Mouse (Mus musculus): Measurements from ENCODE around the gene Hist2h4. TPM values are rescaled to one million over a fixed set of nuclear protein-coding genes. Genes with fewer than 3 reads are reported as not detected.
"Not testable (repeated sequence)": the region's sequence is repeated elsewhere in the genome, so short reads cannot be mapped to it uniquely, and the experiment has no call there.

Hist2h4 gene
- polyA plus RNA-seq (2016; fragmentation: Nextera tagmentation; extraction: Ambion mirVana), result 13.3 and 18.2 TPM in 2 replicates

DNA sequence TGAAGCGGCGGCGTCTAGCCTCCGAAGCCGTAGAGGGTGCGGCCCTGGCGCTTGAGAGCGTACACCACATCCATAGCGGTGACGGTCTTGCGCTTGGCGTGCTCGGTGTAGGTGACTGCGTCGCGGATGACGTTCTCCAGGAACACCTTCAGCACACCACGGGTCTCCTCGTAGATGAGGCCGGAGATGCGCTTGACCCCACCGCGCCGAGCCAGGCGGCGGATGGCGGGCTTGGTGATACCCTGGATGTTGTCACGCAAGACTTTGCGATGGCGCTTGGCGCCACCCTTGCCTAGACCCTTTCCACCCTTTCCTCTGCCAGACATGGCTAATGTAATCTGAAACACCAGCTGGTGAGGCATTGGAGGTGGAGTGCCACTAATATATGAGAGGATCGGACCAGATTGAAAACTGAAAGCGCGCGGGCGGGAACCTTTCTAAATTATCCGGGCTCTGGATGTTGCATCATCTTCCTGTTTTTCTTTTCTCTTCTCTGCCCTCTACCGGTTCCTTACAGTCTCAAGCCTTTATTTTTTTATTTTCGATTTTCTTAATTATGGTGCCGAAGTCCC lies at the start of gene Hist2h4:
TSS of gene Hist2h4 (minus strand) at position 333 of the 572 bp plus-strand sequence.
- peak; percentile 89 for ATAC-seq (ENCODE audit: low FRiP score, low read depth)
- Histone ChIP-seq H3K4me3 (peak within 1 kb of the TSS; percentile 57), H3K9me3 (no peaks in the 10 kb centered on the region), H3K27ac (replicated peaks) (peak within 1 kb of the TSS; percentile 98), H3K27me3 (no peaks in the 10 kb centered on the region), H3K4me1 (peaks cover 32% of the 10 kb centered on the region), H3K9ac (replicated peaks) (peak within 1 kb of the TSS; percentile 87), H3K36me3 (no peaks in the 10 kb centered on the region), H3K4me2 (replicated peaks) (peak within 1 kb of the TSS; percentile 85)
- WGBS, result under 1% methylated on average over 40 of the region's 40 CpGs

DNA sequence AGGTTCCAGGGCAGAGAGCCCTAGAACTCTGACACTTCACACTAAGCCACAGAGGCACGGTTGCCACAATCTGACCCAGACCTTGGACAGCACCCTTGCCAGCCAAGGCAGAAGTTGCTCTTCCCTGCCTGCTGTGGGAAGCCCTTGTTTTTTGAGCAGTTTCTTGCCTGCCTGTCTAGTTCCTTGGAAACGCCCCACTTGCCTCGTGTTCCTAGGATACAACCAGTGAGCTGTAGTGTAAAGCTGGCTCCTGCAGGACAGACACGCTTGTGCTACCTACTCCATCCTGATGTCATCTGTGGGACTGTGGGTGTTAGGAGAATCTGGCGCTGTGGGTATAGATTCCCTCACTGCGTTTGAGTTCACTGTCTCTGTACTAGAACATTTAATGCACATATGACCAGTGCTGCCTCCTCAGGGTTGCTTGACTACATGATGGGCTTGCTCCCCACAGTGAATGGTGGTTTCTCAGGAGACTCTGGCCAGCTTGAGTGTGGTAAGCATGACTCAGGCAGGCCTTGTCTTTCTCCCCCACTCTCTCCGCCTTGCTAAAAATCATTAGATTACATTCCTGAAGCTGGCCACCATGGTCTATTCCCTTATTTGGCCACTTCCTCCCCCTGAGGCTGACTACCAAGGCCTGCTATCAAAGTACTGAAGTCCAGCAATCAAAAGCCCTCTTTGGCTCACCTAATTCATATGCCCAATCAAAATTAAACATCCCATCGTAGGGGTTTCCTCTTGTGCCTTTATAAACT lies 49.4 kb upstream of the Hist2h4 start:
- no peak for ATAC-seq (ENCODE audit: low FRiP score, low read depth)
- Histone ChIP-seq H3K36me3 (no peaks in the 10 kb centered on the region), H3K27ac (replicated peaks) (no peak overlapping the region), H3K4me3 (no peak overlapping the region), H3K4me1 (no peaks in the 10 kb centered on the region), H3K27me3 (no peaks in the 10 kb centered on the region), H3K9ac (replicated peaks) (no peak overlapping the region), H3K4me2 (replicated peaks) (no peak overlapping the region), H3K9me3 (no peaks in the 10 kb centered on the region)
- 69% methylated on average over 8 of the region's 8 CpGs for WGBS

- no peaks in the 10 kb centered on the region for H3K27me3 ChIP-seq
- H3K4me1 ChIP-seq, result no peaks in the 10 kb centered on the region
- H3K9ac ChIP-seq (replicated peaks), result no peak overlapping the region
- H3K27ac ChIP-seq (replicated peaks), result no peak overlapping the region
- WGBS, result 73% methylated on average over 3 of the region's 3 CpGs
- no peaks in the 10 kb centered on the region for H3K36me3 ChIP-seq
- H3K9me3 ChIP-seq, result no peaks in the 10 kb centered on the region
- no peak for ATAC-seq (ENCODE audit: low FRiP score, low read depth)
- H3K4me2 ChIP-seq (replicated peaks), result no peak overlapping the region
- H3K4me3 ChIP-seq, result no peak overlapping the region
These were observed 46.3 kb upstream of the Hist2h4 start for GRCm38 (mm10) chr3:96309441-96309840.

DNA sequence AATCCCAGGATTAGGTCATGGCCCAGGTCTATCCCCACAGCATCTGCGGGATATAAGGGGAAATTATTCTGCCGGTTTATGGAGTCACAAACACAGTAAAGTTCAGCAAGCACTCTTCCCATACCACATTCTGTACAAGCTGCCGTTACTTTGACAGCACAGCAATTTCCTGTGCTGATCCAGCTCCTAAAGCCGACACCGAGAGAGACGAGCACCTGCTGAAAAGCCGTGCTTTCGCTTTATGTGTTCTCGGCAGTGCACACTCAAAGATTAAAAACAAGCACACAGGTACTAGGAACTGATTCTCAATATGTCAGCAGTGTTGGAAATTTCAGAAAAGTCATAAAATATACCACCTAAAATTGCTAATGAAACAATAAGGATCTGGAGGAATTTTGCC lies 43.4 kb upstream of the Hist2h4 start:
- Histone ChIP-seq H3K9ac (replicated peaks) (no peak overlapping the region), H3K4me1 (no peaks in the 10 kb centered on the region), H3K9me3 (no peaks in the 10 kb centered on the region), H3K36me3 (no peaks in the 10 kb centered on the region), H3K27me3 (peaks cover 10% of the 10 kb centered on the region; the same call in 1 of the 2 replicates), H3K4me2 (replicated peaks) (no peak overlapping the region), H3K27ac (replicated peaks) (no peak overlapping the region), H3K4me3 (no peak overlapping the region)
- ATAC-seq (ENCODE audit: low FRiP score, low read depth), result no peak
- WGBS, result 90% methylated on average over 9 of the region's 9 CpGs

DNA sequence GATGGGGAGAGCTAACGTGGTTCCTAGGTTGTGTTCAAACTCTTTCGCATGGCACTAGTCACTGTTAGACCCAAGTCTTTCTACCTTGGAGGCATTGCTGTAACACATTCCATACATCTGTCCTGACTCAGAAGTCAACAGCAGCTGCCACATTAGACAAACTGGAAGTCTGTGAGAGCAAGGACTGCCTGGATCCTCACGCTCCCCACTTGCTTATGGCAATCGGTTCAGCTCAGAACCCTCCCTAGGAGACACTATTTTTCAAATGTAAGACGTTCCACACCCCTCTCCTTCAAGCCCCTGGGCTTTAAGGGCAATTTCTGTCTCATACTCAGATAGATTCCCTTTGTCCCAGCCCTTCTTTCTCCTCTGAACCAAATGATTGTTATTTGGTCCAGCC lies 39.0 kb upstream of the Hist2h4 start:
- no peak overlapping the region for H3K9ac ChIP-seq (replicated peaks)
- no peak overlapping the region for H3K4me3 ChIP-seq
- no peaks in the 10 kb centered on the region for H3K36me3 ChIP-seq
- H3K4me1 ChIP-seq, result no peaks in the 10 kb centered on the region
- no peak for ATAC-seq (ENCODE audit: low FRiP score, low read depth)
- no peak overlapping the region for H3K4me2 ChIP-seq (replicated peaks)
- H3K27ac ChIP-seq (replicated peaks), result no peak overlapping the region
- WGBS, result 87% methylated on average over 5 of the region's 5 CpGs
- no peaks in the 10 kb centered on the region for H3K9me3 ChIP-seq
- H3K27me3 ChIP-seq, result peaks cover 16% of the 10 kb centered on the region

- 82% methylated on average over 26 of the region's 26 CpGs for WGBS
- Histone ChIP-seq H3K27ac (replicated peaks) (no peak overlapping the region), H3K27me3 (peaks cover 16% of the 10 kb centered on the region), H3K4me1 (no peaks in the 10 kb centered on the region), H3K9me3 (no peaks in the 10 kb centered on the region), H3K4me2 (replicated peaks) (no peak overlapping the region), H3K36me3 (no peaks in the 10 kb centered on the region), H3K4me3 (no peak overlapping the region), H3K9ac (replicated peaks) (no peak overlapping the region)
- ATAC-seq (ENCODE audit: low FRiP score, low read depth), result no peak
These were observed 37.8 kb upstream of the Hist2h4 start for GRCm38 (mm10) chr3:96300706-96301529.

- no peaks in the 10 kb centered on the region for H3K9me3 ChIP-seq
- no peak overlapping the region for H3K9ac ChIP-seq (replicated peaks)
- no peaks in the 10 kb centered on the region for H3K36me3 ChIP-seq
- no peaks in the 10 kb centered on the region for H3K4me1 ChIP-seq
- peaks cover 16% of the 10 kb centered on the region for H3K27me3 ChIP-seq
- no peak for ATAC-seq (ENCODE audit: low FRiP score, low read depth)
- no peak overlapping the region for H3K4me3 ChIP-seq
- WGBS, result 92% methylated on average over 2 of the region's 2 CpGs
- no peak overlapping the region for H3K27ac ChIP-seq (replicated peaks)
- H3K4me2 ChIP-seq (replicated peaks), result no peak overlapping the region
These were observed 36.5 kb upstream of the Hist2h4 start for GRCm38 (mm10) chr3:96299562-96299961.

DNA sequence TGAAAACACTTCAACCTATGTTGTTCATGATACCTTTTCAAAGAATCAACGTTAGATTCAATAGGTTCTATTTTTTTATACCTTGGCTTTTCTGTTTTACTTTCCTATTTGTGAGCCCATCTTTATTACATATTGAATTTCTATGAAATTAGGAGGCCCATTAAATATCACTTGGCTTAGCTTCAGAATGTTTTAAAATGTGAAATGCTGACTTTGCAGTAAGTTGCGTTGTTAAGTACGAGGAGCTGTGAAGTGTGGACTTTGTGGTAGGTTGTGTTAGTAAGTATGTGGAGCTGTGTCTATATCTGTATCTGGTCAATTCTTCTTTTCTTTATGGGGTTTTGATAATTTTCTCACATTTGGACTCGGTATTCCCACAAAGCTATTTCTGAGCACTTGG lies 35.2 kb upstream of the Hist2h4 start:
- Histone ChIP-seq H3K27me3 (peaks cover 16% of the 10 kb centered on the region), H3K27ac (replicated peaks) (no peak overlapping the region), H3K4me2 (replicated peaks) (no peak overlapping the region), H3K4me3 (no peak overlapping the region), H3K36me3 (no peaks in the 10 kb centered on the region), H3K4me1 (no peaks in the 10 kb centered on the region), H3K9ac (replicated peaks) (no peak overlapping the region), H3K9me3 (no peaks in the 10 kb centered on the region)
- ATAC-seq (ENCODE audit: low FRiP score, low read depth), result no peak
- 94% methylated on average over 4 of the region's 4 CpGs for WGBS

GRCm38 (mm10) chr3:96293787-96294186 lies 30.7 kb upstream of the Hist2h4 start, which contains the start of gene Fcgr1:
Gene Fcgr1, minus strand, starts transcription at chr3:96293969.
- 85% methylated on average over 4 of the region's 4 CpGs for WGBS

DNA sequence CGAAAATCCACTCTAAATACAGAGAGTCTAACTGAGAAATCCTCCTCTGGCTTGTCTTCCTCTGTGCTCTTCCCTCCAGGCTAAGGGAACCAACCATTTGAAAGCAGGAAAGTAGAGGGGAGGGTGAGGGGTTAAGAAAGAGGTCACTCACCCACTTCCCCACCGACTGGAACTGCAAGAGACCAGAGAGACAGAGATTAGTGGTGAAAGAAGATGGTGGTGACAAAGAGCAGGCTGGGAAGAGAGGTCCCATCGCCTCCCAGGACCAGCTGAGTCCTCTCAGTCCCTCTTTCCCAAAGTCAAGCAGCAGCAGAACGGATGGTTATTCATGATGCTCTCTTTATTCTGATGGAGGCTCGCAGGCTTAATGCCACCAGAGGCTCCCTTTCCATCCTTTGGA lies 30.3 kb upstream of the Hist2h4 start:
- Histone ChIP-seq H3K4me1 (no peaks in the 10 kb centered on the region), H3K27me3 (no peaks in the 10 kb centered on the region), H3K9ac (replicated peaks) (no peak overlapping the region), H3K4me3 (no peak overlapping the region), H3K4me2 (replicated peaks) (no peak overlapping the region), H3K27ac (replicated peaks) (no peak overlapping the region), H3K9me3 (no peaks in the 10 kb centered on the region), H3K36me3 (no peaks in the 10 kb centered on the region)
- WGBS, result 42% methylated on average over 5 of the region's 5 CpGs
- ATAC-seq (ENCODE audit: low FRiP score, low read depth), result no peak

More at GRCm38 (mm10) chr3:96293787-96294186, 30.7 kb upstream of the Hist2h4 start, which contains the start of gene Fcgr1:
- no peak within 1 kb of the TSS for H3K27ac ChIP-seq (replicated peaks)
- H3K36me3 ChIP-seq, result no peaks in the 10 kb centered on the region
- H3K9ac ChIP-seq (replicated peaks), result no peak within 1 kb of the TSS
- H3K4me2 ChIP-seq (replicated peaks), result no peak within 1 kb of the TSS
- H3K4me3 ChIP-seq, result no peak within 1 kb of the TSS
- H3K27me3 ChIP-seq, result no peaks in the 10 kb centered on the region
- no peak for ATAC-seq (ENCODE audit: low FRiP score, low read depth)
- H3K9me3 ChIP-seq, result no peaks in the 10 kb centered on the region
- no peaks in the 10 kb centered on the region for H3K4me1 ChIP-seq

- no peaks in the 10 kb centered on the region for H3K4me1 ChIP-seq
- no peaks in the 10 kb centered on the region for H3K36me3 ChIP-seq
- no peak overlapping the region for H3K9ac ChIP-seq (replicated peaks)
- no peak overlapping the region for H3K4me3 ChIP-seq
- H3K9me3 ChIP-seq, result no peaks in the 10 kb centered on the region
- WGBS, result 77% methylated on average over 6 of the region's 6 CpGs
- no peak overlapping the region for H3K27ac ChIP-seq (replicated peaks)
- ATAC-seq (ENCODE audit: low FRiP score, low read depth), result no peak
- no peak overlapping the region for H3K4me2 ChIP-seq (replicated peaks)
- no peaks in the 10 kb centered on the region for H3K27me3 ChIP-seq
These were observed 29.5 kb upstream of the Hist2h4 start for GRCm38 (mm10) chr3:96292641-96293040.

DNA sequence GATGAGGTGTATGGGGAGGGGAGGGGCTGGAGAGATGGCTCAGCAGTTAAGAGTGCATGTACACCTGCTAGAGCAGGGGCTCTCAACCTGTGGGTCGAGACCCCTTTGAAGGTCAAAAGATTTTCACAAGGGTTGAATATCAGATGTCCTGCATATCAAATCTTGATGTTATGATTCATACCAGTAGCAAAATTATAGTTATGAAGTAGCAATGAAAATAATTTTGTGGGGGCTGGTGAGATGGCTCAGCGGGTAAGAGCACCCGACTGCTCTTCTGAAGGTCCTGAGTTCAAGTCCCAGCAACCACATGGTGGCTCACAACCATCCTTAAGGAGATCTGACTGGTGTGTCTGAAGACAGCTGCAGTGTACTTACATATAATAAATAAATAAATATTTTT lies 27.6 kb upstream of the Hist2h4 start:
- H3K4me3 ChIP-seq, result not testable (repeated sequence)
- WGBS, result 91% methylated on average over 3 of the region's 3 CpGs

More for the DNA sequence above, 27.6 kb upstream of the Hist2h4 start:
- not testable (repeated sequence) for H3K36me3 ChIP-seq; H3K27me3 ChIP-seq; H3K27ac ChIP-seq (replicated peaks); H3K4me2 ChIP-seq (replicated peaks); H3K9ac ChIP-seq (replicated peaks); H3K4me1 ChIP-seq; H3K9me3 ChIP-seq; ATAC-seq (ENCODE audit: low FRiP score, low read depth)

Data from midbrain, embryonic 12.5 days (tissue).